Mouse (Mus musculus) forebrain, embryonic 16.5 days (tissue): Measurements from ENCODE around the gene Fbxw7. TPM values are rescaled to one million over a fixed set of nuclear protein-coding genes. Genes with fewer than 3 reads are reported as not detected.
A peak's percentile ranks its signal among the peaks of the same experiment; 100 is the strongest.

ENCODE experiments used
- ATAC-seq: fragments of 200-750 bp; cut with Nextera tagmentation; 2 replicates; pipeline ENCODE4 v1.8.0; 2017; ENCODE audit warnings: mild to moderate bottlenecking, moderate library complexity
- H3K27ac ChIP-seq: fragments of 300-500 bp; sonication (generic); 2 replicates; pipeline ENCODE4 v1.5.1; 2014; ENCODE audit warnings: low read length, control low read depth
- H3K27me3 ChIP-seq: fragments of 300-500 bp; sonication (generic); replicated peaks from 2 replicates; pipeline ENCODE4 v1.6.1; 2014; ENCODE audit warnings: low read length; ENCODE audit not compliant: control insufficient read depth, insufficient read depth
- H3K36me3 ChIP-seq: fragments of 300-500 bp; sonication (generic); 2 replicates; pipeline ENCODE4 v1.6.1; 2014; ENCODE audit not compliant: control insufficient read depth, insufficient read depth
- H3K4me1 ChIP-seq: fragments of 300-500 bp; sonication (generic); replicated peaks from 2 replicates; pipeline ENCODE4 v1.6.1; 2014; ENCODE audit warnings: low read length; ENCODE audit not compliant: control insufficient read depth, insufficient read depth
- H3K4me2 ChIP-seq: fragments of 300-500 bp; sonication (generic); 2 replicates; pipeline ENCODE4 v1.6.1; 2014; ENCODE audit warnings: mild to moderate bottlenecking, low read length, control low read depth
- H3K4me3 ChIP-seq: fragments of 300-500 bp; sonication (generic); replicated peaks from 2 replicates; pipeline ENCODE4 v1.5.1; 2014; ENCODE audit warnings: mild to moderate bottlenecking, low read length, control low read depth
- H3K9ac ChIP-seq: fragments of 300-500 bp; sonication (generic); replicated peaks from 2 replicates; pipeline ENCODE4 v1.6.1; 2014; ENCODE audit warnings: low read depth, low read length, control low read depth
- H3K9me3 ChIP-seq: fragments of 300-500 bp; sonication (generic); 2 replicates; pipeline ENCODE4 v1.6.1; 2016; ENCODE audit warnings: low read length; ENCODE audit not compliant: control insufficient read depth
- WGBS: fragments of 180-500 bp; shearing (Covaris S2); extraction: QIAGEN DNeasy Blood & Tissue Kit; methylation state at CpG from one replicate; pipeline ENCODE4 v1.1.7; 2014; 5-methylcytosine and 5-hydroxymethylcytosine counted together
- polyA plus RNA-seq: library from polyadenylated mRNA; unstranded; fragments of >200 nt; fragmentation: Nextera tagmentation; extraction: Ambion mirVana; gene quantifications from 2 replicates; pipeline ENCODE4 v1.2.1, GENCODE M21; 2015

Gene Fbxw7
- polyA plus RNA-seq, result 35.7 and 41.4 TPM in 2 replicates

- no peaks in the 10 kb centered on the region for H3K27me3 ChIP-seq
- peaks cover 23% of the 10 kb centered on the region for H3K4me1 ChIP-seq
- peak within 1 kb of the TSS; percentile 99 for H3K4me2 ChIP-seq
- H3K9me3 ChIP-seq, result no peaks in the 10 kb centered on the region
- no peaks in the 10 kb centered on the region for H3K36me3 ChIP-seq
- ATAC-seq, result no peak
- under 1% methylated on average over 72 of the region's 76 CpGs for WGBS
- peak within 1 kb of the TSS; percentile 87 for H3K9ac ChIP-seq
- peak within 1 kb of the TSS; percentile 96 for H3K27ac ChIP-seq
- H3K4me3 ChIP-seq, result peak within 1 kb of the TSS; percentile 98
Measured at GRCm38 (mm10) chr3:84814762-84815381, at the start of gene Fbxw7. TSS of gene Fbxw7 (plus strand) at chr3:84815268.

GRCm38 (mm10) chr3:84768940-84769339, 46.1 kb upstream of the Fbxw7 start:
- Histone ChIP-seq H3K9me3 (no peaks in the 10 kb centered on the region), H3K4me2 (no peak overlapping the region), H3K36me3 (no peaks in the 10 kb centered on the region), H3K4me3 (no peak overlapping the region), H3K9ac (no peak overlapping the region), H3K27me3 (no peaks in the 10 kb centered on the region), H3K4me1 (no peaks in the 10 kb centered on the region), H3K27ac (no peak overlapping the region)
- 84% methylated on average over 4 of the region's 4 CpGs for WGBS
- no peak for ATAC-seq

GRCm38 (mm10) chr3:84769411-84769810, 45.7 kb upstream of the Fbxw7 start:
- WGBS, result 91% methylated on average over 6 of the region's 6 CpGs
- Histone ChIP-seq H3K36me3 (no peaks in the 10 kb centered on the region), H3K4me2 (no peak overlapping the region), H3K4me3 (no peak overlapping the region), H3K27ac (no peak overlapping the region), H3K9me3 (no peaks in the 10 kb centered on the region), H3K9ac (no peak overlapping the region), H3K4me1 (no peaks in the 10 kb centered on the region), H3K27me3 (no peaks in the 10 kb centered on the region)
- no peak for ATAC-seq

- WGBS, result 90% methylated on average over 6 of the region's 6 CpGs
- no peak for ATAC-seq
Measured at GRCm38 (mm10) chr3:84770518-84770917, 44.5 kb upstream of the Fbxw7 start.

GRCm38 (mm10) chr3:84771980-84772379, 43.1 kb upstream of the Fbxw7 start:
- no peaks in the 10 kb centered on the region for H3K36me3 ChIP-seq
- no peak for ATAC-seq
- no peaks in the 10 kb centered on the region for H3K4me1 ChIP-seq
- H3K4me3 ChIP-seq, result no peak overlapping the region
- no peak overlapping the region for H3K4me2 ChIP-seq
- H3K27me3 ChIP-seq, result no peaks in the 10 kb centered on the region
- H3K9me3 ChIP-seq, result no peaks in the 10 kb centered on the region
- H3K9ac ChIP-seq, result no peak overlapping the region
- no peak overlapping the region for H3K27ac ChIP-seq
- 71% methylated on average over 2 of the region's 2 CpGs for WGBS

More at GRCm38 (mm10) chr3:84770518-84770917, 44.5 kb upstream of the Fbxw7 start:
- Histone ChIP-seq H3K27ac (no peak overlapping the region), H3K36me3 (no peaks in the 10 kb centered on the region), H3K4me3 (no peak overlapping the region), H3K4me2 (no peak overlapping the region), H3K9ac (no peak overlapping the region), H3K27me3 (no peaks in the 10 kb centered on the region), H3K9me3 (no peaks in the 10 kb centered on the region), H3K4me1 (no peaks in the 10 kb centered on the region)

- H3K9me3 ChIP-seq, result no peaks in the 10 kb centered on the region
- H3K4me3 ChIP-seq, result no peak overlapping the region
- no peak overlapping the region for H3K27ac ChIP-seq
- no peak overlapping the region for H3K4me2 ChIP-seq
- ATAC-seq, result no peak
- 48% methylated on average over 8 of the region's 8 CpGs for WGBS
- H3K9ac ChIP-seq, result no peak overlapping the region
- H3K27me3 ChIP-seq, result no peaks in the 10 kb centered on the region
- H3K4me1 ChIP-seq, result no peaks in the 10 kb centered on the region
- H3K36me3 ChIP-seq, result no peaks in the 10 kb centered on the region
Measured at GRCm38 (mm10) chr3:84774246-84775066, 40.6 kb upstream of the Fbxw7 start.

GRCm38 (mm10) chr3:84775067-84775423, 40.0 kb upstream of the Fbxw7 start:
- H3K27ac ChIP-seq, result no peak overlapping the region
- H3K9ac ChIP-seq, result no peak overlapping the region
- no peaks in the 10 kb centered on the region for H3K27me3 ChIP-seq
- H3K4me2 ChIP-seq, result no peak overlapping the region
- ATAC-seq, result no peak
- H3K36me3 ChIP-seq, result no peaks in the 10 kb centered on the region
- 50% methylated on average over 6 of the region's 6 CpGs for WGBS
- no peaks in the 10 kb centered on the region for H3K4me1 ChIP-seq
- no peak overlapping the region for H3K4me3 ChIP-seq
- no peaks in the 10 kb centered on the region for H3K9me3 ChIP-seq

- H3K9me3 ChIP-seq, result no peaks in the 10 kb centered on the region
- WGBS, result 55% methylated on average over 4 of the region's 4 CpGs
- no peaks in the 10 kb centered on the region for H3K4me1 ChIP-seq
- no peaks in the 10 kb centered on the region for H3K36me3 ChIP-seq
- H3K9ac ChIP-seq, result no peak overlapping the region
- H3K4me2 ChIP-seq, result no peak overlapping the region
- no peaks in the 10 kb centered on the region for H3K27me3 ChIP-seq
- no peak overlapping the region for H3K4me3 ChIP-seq
- no peak for ATAC-seq
- H3K27ac ChIP-seq, result no peak overlapping the region
Measured at GRCm38 (mm10) chr3:84775577-84775976, 39.5 kb upstream of the Fbxw7 start.

- ATAC-seq, result no peak
- H3K4me1 ChIP-seq, result no peaks in the 10 kb centered on the region
- H3K27me3 ChIP-seq, result no peaks in the 10 kb centered on the region
- H3K4me3 ChIP-seq, result no peak overlapping the region
- no peak overlapping the region for H3K27ac ChIP-seq
- WGBS, result 81% methylated on average over 1 of the region's 1 CpGs
- no peaks in the 10 kb centered on the region for H3K36me3 ChIP-seq
- H3K9me3 ChIP-seq, result no peaks in the 10 kb centered on the region
- H3K4me2 ChIP-seq, result no peak overlapping the region
- H3K9ac ChIP-seq, result no peak overlapping the region
Measured at GRCm38 (mm10) chr3:84776084-84776483, 39.0 kb upstream of the Fbxw7 start.
